ENCODE assay signal across 9 mouse cellular contexts in the genomic region with DNA sequence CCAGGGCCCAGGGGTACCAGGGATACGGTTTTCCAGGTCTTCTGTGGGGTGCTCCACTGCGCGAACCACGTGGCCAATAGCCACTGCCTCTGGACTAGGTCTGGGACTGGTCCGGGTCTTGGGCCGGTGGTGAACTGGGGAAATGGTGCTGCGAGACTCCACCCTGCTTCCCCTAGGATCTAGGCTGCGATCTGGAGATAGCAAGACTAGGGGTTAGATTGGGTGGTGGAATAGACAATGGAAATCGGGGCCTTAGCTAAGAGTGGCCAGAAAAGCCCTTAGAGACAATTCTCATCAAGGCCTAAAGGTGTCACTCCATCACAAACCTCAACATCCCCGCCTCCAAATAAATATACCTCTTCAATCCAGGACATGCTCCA. TPM values are rescaled to one million over a fixed set of nuclear protein-coding genes. Genes with fewer than 3 reads are reported as not detected.
DNase-seq lines count a peak whose midpoint lies in the region; ATAC-seq and TF ChIP-seq lines count a peak whose summit lies in the region.
"Had no signal": no experiment of that assay in that cellular context is flagged by ENCODE, and none has a peak within 500 bp of the region (broad histone marks: within the 10 kb centered on the region; RNA-seq: fewer than 3 reads in every experiment).

No protein-coding gene starts in this region.

- H3K36me3 ChIP-seq in heart, embryonic 14.5 days (ENCODE audit: control insufficient read depth, insufficient read depth, low read length), result no peaks in the 10 kb centered on the region
- no peaks in the 10 kb centered on the region for H3K36me3 ChIP-seq in heart, adult 2 months (ENCODE audit: control insufficient read depth, insufficient read depth, low read length)
- no peaks in the 10 kb centered on the region for H3K36me3 ChIP-seq in hindbrain, embryonic 16.5 days (ENCODE audit: control insufficient read depth, insufficient read depth, low read length)
- no peaks in the 10 kb centered on the region for H3K36me3 ChIP-seq in midbrain, embryonic 16.5 days (ENCODE audit: control insufficient read depth, insufficient read depth, low read length)

- H3K9me3 ChIP-seq in heart, embryonic 14.5 days (ENCODE audit: control insufficient read depth, low read length), result no peaks in the 10 kb centered on the region
- no peaks in the 10 kb centered on the region for H3K9me3 ChIP-seq in hindbrain, embryonic 16.5 days (ENCODE audit: control insufficient read depth, low read length)
- no peaks in the 10 kb centered on the region for H3K9me3 ChIP-seq in midbrain, embryonic 16.5 days (replicated peaks; ENCODE audit: control insufficient read depth, low read length, poor library complexity, severe bottlenecking)

- ATAC-seq in heart, embryonic 14.5 days (ENCODE audit: insufficient number of reproducible peaks, insufficient read depth, low FRiP score, low read depth), result no peak
- no peak for ATAC-seq in hindbrain, embryonic 16.5 days
- peak; percentile 16; the same call in 1 of the 2 replicates for ATAC-seq in midbrain, embryonic 16.5 days
- no peak for ATAC-seq in erythroid progenitor cell, adult 5-6 weeks (replicated peaks; ENCODE audit: low FRiP score, poor library complexity, severe bottlenecking)

- TF ChIP-seq POLR2A in heart, adult 2 months (IDR thresholded peaks at IDR 0.05; ENCODE audit: insufficient read depth, low read depth, low read length), result no peak

- peak overlapping the region in 1 of 2 experiments; percentile 44; a peak in 1 of 4 replicates for H3K27ac ChIP-seq in heart, embryonic 14.5 days (replicated peaks in 1 of 2; ENCODE audit: control insufficient read depth in 1 of 2, insufficient read depth in 1 of 2, low read depth in 2 of 2, low read length in 2 of 2)
- no peak overlapping the region for H3K27ac ChIP-seq in heart, adult 2 months
- no peak overlapping the region for H3K27ac ChIP-seq in hindbrain, embryonic 16.5 days (ENCODE audit: low read depth, low read length)
- no peak overlapping the region for H3K27ac ChIP-seq in midbrain, embryonic 16.5 days (ENCODE audit: low read length)

- H3K4me3 ChIP-seq in heart, embryonic 14.5 days (ENCODE audit: control insufficient read depth in 1 of 2, insufficient read depth in 1 of 2, low read depth in 1 of 2, low read length in 2 of 2), result peak overlapping the region; percentile 29 to 31
- H3K4me3 ChIP-seq in heart, adult 2 months, result no peak overlapping the region
- H3K4me3 ChIP-seq in hindbrain, embryonic 16.5 days (ENCODE audit: low read length), result peak overlapping the region; percentile 26
- H3K4me3 ChIP-seq in midbrain, embryonic 16.5 days (ENCODE audit: low read depth, low read length), result peak overlapping the region; percentile 27

- no peaks in the 10 kb centered on the region for H3K27me3 ChIP-seq in heart, embryonic 14.5 days (ENCODE audit: control insufficient read depth, insufficient read depth, low read length)
- no peaks in the 10 kb centered on the region for H3K27me3 ChIP-seq in heart, adult 2 months (ENCODE audit: control insufficient read depth, insufficient read depth, low read length)
- H3K27me3 ChIP-seq in hindbrain, embryonic 16.5 days (replicated peaks; ENCODE audit: control insufficient read depth, insufficient read depth, low read length), result no peaks in the 10 kb centered on the region
- H3K27me3 ChIP-seq in midbrain, embryonic 16.5 days (ENCODE audit: control insufficient read depth, insufficient read depth, low read depth, low read length), result no peaks in the 10 kb centered on the region

- no peak for TF ChIP-seq EP300 in heart, adult 2 months (IDR thresholded peaks at IDR 0.05; ENCODE audit: insufficient read depth, low read depth, low read length)

- peak overlapping the region; percentile 57 for H3K9ac ChIP-seq in heart, embryonic 14.5 days (ENCODE audit: low read length)
- H3K9ac ChIP-seq in heart, adult 2 months (ENCODE audit: low read depth, low read length), result no peak overlapping the region
- H3K9ac ChIP-seq in hindbrain, embryonic 16.5 days (ENCODE audit: low read depth, low read length), result peak overlapping the region; percentile 47
- peak overlapping the region; percentile 44; the same call in 1 of the 2 replicates for H3K9ac ChIP-seq in midbrain, embryonic 16.5 days (ENCODE audit: low read depth, low read length)

- 26% methylated on average over 10 of the region's 10 CpGs for WGBS in heart, embryonic 14.5 days
- WGBS in heart, adult 2 months, result 43% methylated on average over 10 of the region's 10 CpGs
- 35% methylated on average over 10 of the region's 10 CpGs for WGBS in hindbrain, embryonic 16.5 days
- 37% methylated on average over 10 of the region's 10 CpGs for WGBS in midbrain, embryonic 16.5 days

- TF ChIP-seq CTCF in heart, adult 2 months (IDR thresholded peaks at IDR 0.05), result no peak

- peaks cover 7 to 9% of the 10 kb centered on the region in 2 experiments; a peak in 2 of 4 replicates for H3K4me1 ChIP-seq in heart, embryonic 14.5 days (ENCODE audit: control insufficient read depth in 2 of 2, insufficient read depth in 2 of 2, low read length in 2 of 2)
- peaks cover 3% of the 10 kb centered on the region; the same call in 1 of the 2 replicates for H3K4me1 ChIP-seq in heart, adult 2 months (ENCODE audit: control insufficient read depth, insufficient read depth, low read length)
- no peaks in the 10 kb centered on the region for H3K4me1 ChIP-seq in hindbrain, embryonic 16.5 days (ENCODE audit: control insufficient read depth, insufficient read depth, low read depth, low read length)
- H3K4me1 ChIP-seq in midbrain, embryonic 16.5 days (ENCODE audit: control insufficient read depth, insufficient read depth, low read length), result no peaks in the 10 kb centered on the region

- intact Hi-C loops in heart, adult 2 months (cut with DNase I), result no loop called here

- DNase-seq in heart, adult 2 months, result no peak
- DNase-seq in MN1 (ENCODE audit: low spot score), result peak; percentile 32
- DNase-seq in gastrocnemius, adult 8-10 months (ENCODE audit: low spot score in 2 of 2), result no peak
- no peak for DNase-seq in urinary bladder, postnatal 14 days (ENCODE audit: low spot score)

- peak overlapping the region; percentile 69 for H3K4me2 ChIP-seq in heart, embryonic 14.5 days (ENCODE audit: low read length)
- peak overlapping the region; percentile 55 for H3K4me2 ChIP-seq in hindbrain, embryonic 16.5 days (ENCODE audit: low read length)
- peak overlapping the region; percentile 49 for H3K4me2 ChIP-seq in midbrain, embryonic 16.5 days (ENCODE audit: low read length)

- no peaks in the 10 kb centered on the region for H3K79me2 ChIP-seq in heart, adult 2 months (replicated peaks; ENCODE audit: control insufficient read depth, insufficient read depth, low read length)

RNA-seq across cellular contexts. Expression of a gene that starts 3.8 kb away (rescaled TPM):
- polyA plus RNA-seq in heart, embryonic 14.5 days (2014; fragmentation: Nextera tagmentation; extraction: Ambion mirVana), result 194 and 196 TPM in 2 replicates
- total RNA-seq in heart, adult 2 months (2021), result 10 to 100 TPM; 40.3 to 56.3 TPM
- 118 and 159 TPM in 2 replicates for polyA plus RNA-seq in heart, adult 2 months (2012; rRNA removed)
- polyA plus RNA-seq in hindbrain, embryonic 16.5 days (2015; fragmentation: Nextera tagmentation; extraction: Ambion mirVana), result 21.1 and 24.8 TPM in 2 replicates
- polyA plus RNA-seq in midbrain, embryonic 16.5 days (2015; fragmentation: Nextera tagmentation; extraction: Ambion mirVana), result 13.9 and 18.3 TPM in 2 replicates
- total RNA-seq in gastrocnemius, adult 8-10 months (2022), result 10 to 100 TPM; 29.6 to 34.3 (median 33.3) TPM
- 64.6 and 96.2 TPM in 2 replicates for total RNA-seq in erythroid progenitor cell, adult 5-6 weeks (2015; ENCODE audit: low replicate concordance)
- 9.6 and 18.7 TPM in 2 replicates for total RNA-seq in erythroid progenitor cell, adult 5-6 weeks (2017; ENCODE audit: low replicate concordance)

RNA-seq across cellular contexts. Expression of a gene that starts 6.1 kb away (rescaled TPM):
- polyA plus RNA-seq in heart, embryonic 14.5 days (2014; fragmentation: Nextera tagmentation; extraction: Ambion mirVana), result 0.54 and 0.74 TPM in 2 replicates
- 10 to 100 TPM; 23.1 to 32.5 TPM for total RNA-seq in heart, adult 2 months (2021)
- polyA plus RNA-seq in heart, adult 2 months (2012; rRNA removed), result 37.5 and 44.5 TPM in 2 replicates
- 0.25 and 0.45 TPM in 2 replicates for polyA plus RNA-seq in hindbrain, embryonic 16.5 days (2015; fragmentation: Nextera tagmentation; extraction: Ambion mirVana)
- 0.10 and 0.13 TPM in 2 replicates for polyA plus RNA-seq in midbrain, embryonic 16.5 days (2015; fragmentation: Nextera tagmentation; extraction: Ambion mirVana)
- total RNA-seq in gastrocnemius, adult 8-10 months (2022), result 10 to 100 TPM; 21.4 to 25.1 (median 22.7) TPM
- not detected in 2 replicates for total RNA-seq in erythroid progenitor cell, adult 5-6 weeks (2015; ENCODE audit: low replicate concordance)
- total RNA-seq in erythroid progenitor cell, adult 5-6 weeks (2017; ENCODE audit: low replicate concordance), result not detected in 2 replicates
- total RNA-seq: monocyte, adult 5-6 weeks had no signal

RNA-seq across cellular contexts. Expression of a gene that starts 17.9 kb away (rescaled TPM):
- polyA plus RNA-seq in heart, embryonic 14.5 days (2014; fragmentation: Nextera tagmentation; extraction: Ambion mirVana), result 6.2 and 7.8 TPM in 2 replicates
- total RNA-seq in heart, adult 2 months (2021), result 10 to 100 TPM; 16.8 to 25.2 TPM
- polyA plus RNA-seq in heart, adult 2 months (2012; rRNA removed), result 21.5 and 27.8 TPM in 2 replicates
- 1.7 and 2.2 TPM in 2 replicates for polyA plus RNA-seq in hindbrain, embryonic 16.5 days (2015; fragmentation: Nextera tagmentation; extraction: Ambion mirVana)
- 1.5 and 1.9 TPM in 2 replicates for polyA plus RNA-seq in midbrain, embryonic 16.5 days (2015; fragmentation: Nextera tagmentation; extraction: Ambion mirVana)
- total RNA-seq in gastrocnemius, adult 8-10 months (2022), result 10 to 100 TPM; 13.4 to 22.6 (median 17.0) TPM
- 0.72 and 1.3 TPM in 2 replicates for total RNA-seq in erythroid progenitor cell, adult 5-6 weeks (2015; ENCODE audit: low replicate concordance)
- 0.23 and 0.90 TPM in 2 replicates for total RNA-seq in erythroid progenitor cell, adult 5-6 weeks (2017; ENCODE audit: low replicate concordance)

RNA-seq across cellular contexts. Expression of a gene that starts 21.9 kb away (rescaled TPM):
- polyA plus RNA-seq in heart, embryonic 14.5 days (2014; fragmentation: Nextera tagmentation; extraction: Ambion mirVana), result 33.5 TPM in 2 replicates
- 10 to 100 TPM; 18.0 to 19.3 TPM for total RNA-seq in heart, adult 2 months (2021)
- 7.1 and 11.4 TPM in 2 replicates for polyA plus RNA-seq in heart, adult 2 months (2012; rRNA removed)
- 45.7 and 51.2 TPM in 2 replicates for polyA plus RNA-seq in hindbrain, embryonic 16.5 days (2015; fragmentation: Nextera tagmentation; extraction: Ambion mirVana)
- 49.0 and 49.9 TPM in 2 replicates for polyA plus RNA-seq in midbrain, embryonic 16.5 days (2015; fragmentation: Nextera tagmentation; extraction: Ambion mirVana)
- 10 to 100 TPM; 12.4 to 13.2 (median 12.7) TPM for total RNA-seq in gastrocnemius, adult 8-10 months (2022)
- 10.5 and 31.9 TPM in 2 replicates for total RNA-seq in erythroid progenitor cell, adult 5-6 weeks (2015; ENCODE audit: low replicate concordance)
- total RNA-seq in erythroid progenitor cell, adult 5-6 weeks (2017; ENCODE audit: low replicate concordance), result 12.6 and 25.0 TPM in 2 replicates

RNA-seq across cellular contexts. Expression of a gene that starts 36.7 kb away (rescaled TPM):
- polyA plus RNA-seq in heart, embryonic 14.5 days (2014; fragmentation: Nextera tagmentation; extraction: Ambion mirVana), result 0.24 and 2.0 TPM in 2 replicates
- total RNA-seq in heart, adult 2 months (2021), result 1 to 10 TPM; 2.6 to 4.2 TPM
- 3.4 and 3.8 TPM in 2 replicates for polyA plus RNA-seq in heart, adult 2 months (2012; rRNA removed)
- 249 and 292 TPM in 2 replicates for polyA plus RNA-seq in hindbrain, embryonic 16.5 days (2015; fragmentation: Nextera tagmentation; extraction: Ambion mirVana)
- 197 and 246 TPM in 2 replicates for polyA plus RNA-seq in midbrain, embryonic 16.5 days (2015; fragmentation: Nextera tagmentation; extraction: Ambion mirVana)
- total RNA-seq in gastrocnemius, adult 8-10 months (2022), result 1 to 10 TPM in 3 of 4 experiments, under 1 TPM in 1; 0.73 to 4.3 (median 2.2) TPM
- not detected in 2 replicates for total RNA-seq in erythroid progenitor cell, adult 5-6 weeks (2015; ENCODE audit: low replicate concordance)
- 0.51 TPM in 1 of 2 replicates, not detected in the other for total RNA-seq in erythroid progenitor cell, adult 5-6 weeks (2017; ENCODE audit: low replicate concordance)

Comparison
In these comparisons a context has a peak if more than half of its experiments do, and no peak if none do; other contexts are left out.
1. RNA of a gene that starts 6.1 kb away (polyA plus RNA-seq): 37.5 to 44.5 TPM in heart, adult 2 months; 0.54 to 0.74 TPM in heart, embryonic 14.5 days, 0.25 to 0.45 TPM in hindbrain, embryonic 16.5 days and 0.10 to 0.13 TPM in midbrain, embryonic 16.5 days; every median in the first group is over 10 times any median in the second.
2. Peak in every context shown above with its lines, with median percentiles within 50 percentile points of each other: H3K4me2 ChIP-seq.